Mouse (Mus musculus): Measurements from ENCODE around the gene Rab11fip4. TPM values are rescaled to one million over a fixed set of nuclear protein-coding genes. Genes with fewer than 3 reads are reported as not detected.

Rab11fip4 gene
- polyA plus RNA-seq, 1 experiment = 12.2 TPM

DNA sequence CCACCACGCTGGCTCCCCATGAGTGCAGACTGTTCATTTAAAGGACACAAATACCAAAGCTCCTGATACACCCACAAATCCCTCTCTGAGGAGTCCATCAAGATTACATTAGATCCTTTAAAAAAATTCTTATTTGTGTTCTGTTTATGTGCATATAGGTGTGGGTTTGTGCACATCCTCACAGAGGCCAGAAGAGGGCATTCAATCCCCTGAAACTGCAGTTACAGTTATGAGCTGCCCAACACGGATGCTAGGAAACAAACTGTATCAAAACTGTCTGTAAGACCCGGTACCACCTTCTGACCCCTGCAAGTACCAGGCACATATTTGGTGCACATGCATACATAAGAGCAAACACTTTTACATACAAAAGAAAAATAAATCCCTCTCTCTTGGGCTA, 37.7 kb downstream of the Rab11fip4 start:
- H3K27me3 ChIP-seq (ENCODE audit: control insufficient read depth, insufficient read depth, low read length) = no peaks in the 10 kb centered on the region
- TF ChIP-seq CTCF (IDR thresholded peaks at IDR 0.05; ENCODE audit: extremely low read depth, insufficient read depth, insufficient read length, insufficient replicate concordance) = peak; percentile 38; the same call in 1 of the 2 replicates
- TF ChIP-seq POLR2A (IDR thresholded peaks at IDR 0.05; ENCODE audit: low read depth, low read length) = no peak

DNA sequence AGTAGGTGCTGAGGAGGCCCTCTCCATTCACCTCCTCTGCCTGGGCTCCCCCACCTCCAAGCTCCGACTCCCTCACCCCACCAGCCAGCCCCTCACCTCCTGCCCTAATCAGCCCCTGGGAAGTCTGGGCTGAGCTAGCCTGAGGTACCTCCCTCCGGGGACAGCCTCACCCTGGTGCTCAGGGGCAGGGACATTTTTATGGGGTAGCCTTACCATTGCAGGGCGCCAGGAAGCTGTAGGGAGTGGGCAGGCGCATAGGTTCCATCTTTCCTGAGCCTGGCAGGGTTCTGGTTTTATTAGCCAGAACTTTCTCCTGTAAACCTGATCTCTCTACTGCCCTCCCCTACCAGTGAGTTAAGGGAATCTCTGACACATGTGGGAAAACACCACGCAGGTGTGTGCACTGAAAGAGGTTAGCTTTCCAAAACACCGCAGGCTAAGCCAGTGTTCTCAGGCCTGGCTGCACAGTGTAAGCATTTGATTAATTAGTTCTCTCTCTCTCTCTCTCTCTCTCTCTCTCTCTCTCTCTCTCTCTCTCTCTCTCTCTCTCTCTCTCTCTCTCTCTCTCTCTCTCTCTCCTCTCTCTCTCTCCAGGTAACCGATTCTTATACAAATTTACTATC, 38.9 kb downstream of the Rab11fip4 start:
- no peaks in the 10 kb centered on the region for H3K4me1 ChIP-seq (ENCODE audit: control insufficient read depth, insufficient read depth, insufficient read length)
- no peaks in the 10 kb centered on the region for H3K36me3 ChIP-seq (ENCODE audit: control insufficient read depth, insufficient read depth, low read length)
- no peak for DNase-seq (ENCODE audit: low read depth in 1 of 2, low spot score in 2 of 2)
- no peak overlapping the region for H3K27ac ChIP-seq (ENCODE audit: insufficient read depth, low read length)
- TF ChIP-seq POLR2A (IDR thresholded peaks at IDR 0.05; ENCODE audit: low read depth, low read length) (no peak), CTCF (IDR thresholded peaks at IDR 0.05; ENCODE audit: extremely low read depth, insufficient read depth, insufficient read length, insufficient replicate concordance) (no peak)
- WGBS = 89% methylated on average over 7 of the region's 7 CpGs
- no peak overlapping the region for H3K4me3 ChIP-seq (ENCODE audit: extremely low read depth, insufficient read depth, insufficient read length)
- no peaks in the 10 kb centered on the region for H3K27me3 ChIP-seq (ENCODE audit: control insufficient read depth, insufficient read depth, low read length)

More for the DNA sequence above, 37.7 kb downstream of the Rab11fip4 start:
- H3K27ac ChIP-seq (ENCODE audit: insufficient read depth, low read length) = no peak overlapping the region
- no peaks in the 10 kb centered on the region for H3K36me3 ChIP-seq (ENCODE audit: control insufficient read depth, insufficient read depth, low read length)
- 58% methylated on average over 3 of the region's 3 CpGs for WGBS
- DNase-seq (ENCODE audit: low read depth in 1 of 2, low spot score in 2 of 2) = no peak
- no peak overlapping the region for H3K4me3 ChIP-seq (ENCODE audit: extremely low read depth, insufficient read depth, insufficient read length)
- H3K4me1 ChIP-seq (ENCODE audit: control insufficient read depth, insufficient read depth, insufficient read length) = no peaks in the 10 kb centered on the region

DNA sequence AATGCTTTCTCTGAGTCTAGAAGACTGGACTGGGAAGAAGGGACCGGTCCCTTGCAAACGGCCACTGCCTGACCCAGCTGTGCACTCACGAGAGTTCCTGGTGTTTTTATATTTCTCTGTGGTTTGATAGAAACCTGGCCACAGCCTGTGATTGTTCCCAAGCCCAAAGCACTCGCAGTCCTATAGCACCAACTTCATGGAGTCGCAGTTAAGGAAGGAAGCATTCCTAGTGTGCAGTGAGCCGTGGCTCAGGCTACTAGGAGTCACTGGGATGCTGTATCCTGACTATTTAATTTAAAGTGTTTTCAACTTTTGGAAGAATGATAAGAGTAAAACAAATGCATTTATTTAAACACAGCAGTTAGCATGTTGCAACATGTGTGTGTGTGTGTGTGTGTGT, 39.5 kb downstream of the Rab11fip4 start:
- DNase-seq (ENCODE audit: low read depth in 1 of 2, low spot score in 2 of 2) = no peak
- no peaks in the 10 kb centered on the region for H3K36me3 ChIP-seq (ENCODE audit: control insufficient read depth, insufficient read depth, low read length)
- H3K27ac ChIP-seq (ENCODE audit: insufficient read depth, low read length) = no peak overlapping the region
- no peak overlapping the region for H3K4me3 ChIP-seq (ENCODE audit: extremely low read depth, insufficient read depth, insufficient read length)
- whole genome bisulfite sequencing = 86% methylated on average over 6 of the region's 6 CpGs
- no peaks in the 10 kb centered on the region for H3K27me3 ChIP-seq (ENCODE audit: control insufficient read depth, insufficient read depth, low read length)
- no peak for TF ChIP-seq POLR2A (IDR thresholded peaks at IDR 0.05; ENCODE audit: low read depth, low read length)
- TF ChIP-seq CTCF (IDR thresholded peaks at IDR 0.05; ENCODE audit: extremely low read depth, insufficient read depth, insufficient read length, insufficient replicate concordance) = no peak
- H3K4me1 ChIP-seq (ENCODE audit: control insufficient read depth, insufficient read depth, insufficient read length) = no peaks in the 10 kb centered on the region

DNA sequence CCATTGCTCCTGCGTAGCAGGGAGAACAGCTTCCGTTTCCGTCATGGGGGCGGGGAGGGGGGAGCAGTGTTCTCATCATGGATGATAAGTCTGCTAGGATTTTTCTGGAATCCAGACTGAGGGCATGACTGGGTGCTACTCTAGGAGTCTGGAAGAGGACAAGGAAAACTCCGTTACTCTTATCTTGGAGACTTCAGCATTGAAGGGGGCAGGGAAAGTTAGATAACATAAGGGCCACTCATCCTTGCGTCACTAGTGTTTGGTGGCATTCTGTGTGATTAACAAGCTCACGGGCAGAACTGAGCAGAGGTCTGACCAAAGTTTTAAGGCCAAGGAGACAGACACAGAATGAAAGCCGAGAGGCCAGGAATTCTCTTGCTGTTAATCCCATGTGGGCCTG, 42.4 kb downstream of the Rab11fip4 start:
- H3K27ac ChIP-seq (ENCODE audit: insufficient read depth, low read length) = no peak overlapping the region
- no peaks in the 10 kb centered on the region for H3K36me3 ChIP-seq (ENCODE audit: control insufficient read depth, insufficient read depth, low read length)
- WGBS = 88% methylated on average over 8 of the region's 8 CpGs
- H3K4me1 ChIP-seq (ENCODE audit: control insufficient read depth, insufficient read depth, insufficient read length) = no peaks in the 10 kb centered on the region
- no peak overlapping the region for H3K4me3 ChIP-seq (ENCODE audit: extremely low read depth, insufficient read depth, insufficient read length)
- TF ChIP-seq CTCF (IDR thresholded peaks at IDR 0.05; ENCODE audit: extremely low read depth, insufficient read depth, insufficient read length, insufficient replicate concordance) = no peak
- TF ChIP-seq POLR2A (IDR thresholded peaks at IDR 0.05; ENCODE audit: low read depth, low read length) = no peak
- DNase-seq (ENCODE audit: low read depth in 1 of 2, low spot score in 2 of 2) = no peak
- H3K27me3 ChIP-seq (ENCODE audit: control insufficient read depth, insufficient read depth, low read length) = no peaks in the 10 kb centered on the region

DNA sequence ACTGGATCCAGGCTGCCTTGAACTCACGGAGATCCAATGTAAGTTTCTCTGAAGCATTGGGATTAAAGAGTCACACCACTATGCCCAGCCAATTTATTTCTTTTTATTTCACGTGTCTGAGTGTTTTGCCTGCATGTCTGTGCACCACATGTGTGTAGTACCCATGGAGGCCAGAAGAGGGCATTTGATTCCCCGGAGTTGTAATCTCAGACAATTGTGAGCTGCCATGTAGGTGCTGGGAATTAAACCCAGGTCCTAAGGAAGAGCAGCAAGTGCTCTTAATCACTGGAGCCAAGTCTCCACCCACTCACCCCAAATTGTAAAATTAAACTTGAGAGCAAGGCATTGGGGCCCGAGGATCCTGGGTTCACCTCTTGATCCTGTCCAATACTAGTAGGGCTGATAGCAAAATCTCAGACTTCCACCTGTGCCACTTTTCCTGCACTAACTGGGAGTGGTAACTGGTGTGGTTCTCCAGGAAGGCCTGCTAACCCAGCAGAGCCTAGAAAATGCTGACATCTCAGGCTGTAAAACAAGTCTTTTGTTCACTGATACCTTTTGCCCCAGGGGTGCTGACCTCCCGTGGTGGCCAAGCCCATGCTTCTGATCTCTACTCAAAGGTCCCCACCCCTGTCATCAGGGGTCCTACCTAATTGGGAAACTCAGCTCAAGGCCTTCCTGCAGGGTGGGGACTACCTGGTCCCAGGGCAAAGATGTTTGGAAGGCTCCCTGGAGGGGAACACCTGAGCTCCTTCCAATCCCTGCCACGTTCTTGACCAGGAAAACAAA, 44.8 kb downstream of the Rab11fip4 start:
- no peak for DNase-seq (ENCODE audit: low read depth in 1 of 2, low spot score in 2 of 2)
- 95% methylated on average over 6 of the region's 6 CpGs for WGBS
- Histone ChIP-seq H3K4me1 (ENCODE audit: control insufficient read depth, insufficient read depth, insufficient read length) (peaks cover under 1% of the 10 kb centered on the region; the same call in 1 of the 2 replicates), H3K4me3 (ENCODE audit: extremely low read depth, insufficient read depth, insufficient read length) (no peak overlapping the region), H3K27me3 (ENCODE audit: control insufficient read depth, insufficient read depth, low read length) (no peaks in the 10 kb centered on the region), H3K27ac (ENCODE audit: insufficient read depth, low read length) (no peak overlapping the region), H3K36me3 (ENCODE audit: control insufficient read depth, insufficient read depth, low read length) (no peaks in the 10 kb centered on the region)
- no peak for TF ChIP-seq POLR2A (IDR thresholded peaks at IDR 0.05; ENCODE audit: low read depth, low read length)
- no peak for TF ChIP-seq CTCF (IDR thresholded peaks at IDR 0.05; ENCODE audit: extremely low read depth, insufficient read depth, insufficient read length, insufficient replicate concordance)

DNA sequence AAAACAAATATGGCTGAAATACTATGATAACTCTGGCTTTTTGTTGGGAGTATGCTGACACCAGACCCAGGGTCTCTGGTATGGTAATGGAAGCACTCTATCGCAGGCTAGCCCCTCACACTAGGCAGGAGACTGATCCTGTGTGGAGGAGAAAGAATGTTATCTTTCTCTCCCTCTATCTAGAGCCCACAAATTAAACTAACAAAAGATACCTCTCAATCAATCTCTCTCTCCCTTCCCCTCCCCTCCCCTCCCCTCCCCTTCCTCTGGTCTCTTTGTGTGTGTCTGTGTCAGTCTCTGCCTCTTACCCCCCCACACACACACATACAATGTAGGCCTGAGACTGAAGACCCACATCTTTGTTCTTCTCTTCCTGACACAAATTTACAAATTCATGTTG, 45.5 kb downstream of the Rab11fip4 start:
- 100% methylated on average over 1 of the region's 1 CpGs for WGBS
- Histone ChIP-seq H3K36me3 (ENCODE audit: control insufficient read depth, insufficient read depth, low read length) (no peaks in the 10 kb centered on the region), H3K4me3 (ENCODE audit: extremely low read depth, insufficient read depth, insufficient read length) (no peak overlapping the region), H3K27ac (ENCODE audit: insufficient read depth, low read length) (no peak overlapping the region), H3K4me1 (ENCODE audit: control insufficient read depth, insufficient read depth, insufficient read length) (peaks cover 4% of the 10 kb centered on the region; the same call in 1 of the 2 replicates), H3K27me3 (ENCODE audit: control insufficient read depth, insufficient read depth, low read length) (no peaks in the 10 kb centered on the region)
- DNase-seq (ENCODE audit: low read depth in 1 of 2, low spot score in 2 of 2) = no peak
- TF ChIP-seq POLR2A (IDR thresholded peaks at IDR 0.05; ENCODE audit: low read depth, low read length) (no peak), CTCF (IDR thresholded peaks at IDR 0.05; ENCODE audit: extremely low read depth, insufficient read depth, insufficient read length, insufficient replicate concordance) (no peak)

DNA sequence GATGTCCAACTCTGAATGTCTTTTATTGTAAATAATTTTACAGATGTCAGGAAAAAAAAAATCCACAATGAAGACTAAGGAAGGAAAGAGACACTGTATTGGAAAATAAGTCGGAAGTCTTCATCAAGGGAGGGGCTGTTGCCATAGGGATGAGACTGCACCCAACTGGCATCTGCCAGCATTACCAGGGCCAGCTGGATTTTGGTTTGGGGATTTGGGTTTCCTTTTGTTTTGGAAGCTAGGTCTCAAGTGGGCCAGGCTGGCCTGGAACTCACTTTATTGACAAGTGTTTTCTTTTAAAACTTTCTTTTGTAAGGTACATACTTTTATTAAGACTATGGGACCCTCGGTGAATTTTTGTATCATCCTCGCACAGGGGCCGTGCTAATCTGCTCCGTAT, 47.7 kb downstream of the Rab11fip4 start:
- no peaks in the 10 kb centered on the region for H3K36me3 ChIP-seq (ENCODE audit: control insufficient read depth, insufficient read depth, low read length)
- no peaks in the 10 kb centered on the region for H3K27me3 ChIP-seq (ENCODE audit: control insufficient read depth, insufficient read depth, low read length)
- H3K4me3 ChIP-seq (ENCODE audit: extremely low read depth, insufficient read depth, insufficient read length) = no peak overlapping the region
- no peak overlapping the region for H3K27ac ChIP-seq (ENCODE audit: insufficient read depth, low read length)
- TF ChIP-seq POLR2A (IDR thresholded peaks at IDR 0.05; ENCODE audit: low read depth, low read length) (no peak), CTCF (IDR thresholded peaks at IDR 0.05; ENCODE audit: extremely low read depth, insufficient read depth, insufficient read length, insufficient replicate concordance) (no peak)
- DNase-seq (ENCODE audit: low read depth in 1 of 2, low spot score in 2 of 2) = no peak
- 91% methylated on average over 5 of the region's 5 CpGs for WGBS
- H3K4me1 ChIP-seq (ENCODE audit: control insufficient read depth, insufficient read depth, insufficient read length) = peaks cover 15% of the 10 kb centered on the region; the same call in 1 of the 2 replicates
